Mouse (Mus musculus) limb, embryonic 10.5 days (tissue): ENCODE data around the gene Sez6. TPM values are rescaled to one million over a fixed set of nuclear protein-coding genes. Genes with fewer than 3 reads are reported as not detected.

Experiments used
- DNase-seq: peaks from one replicate; pipeline ENCODE4 v3.0.0-alpha.2; 2017; ENCODE audit warnings: low spot score
- H3K27ac ChIP-seq: fragments of 300-500 bp; sonication (generic); 2 replicates; pipeline ENCODE4 v1.5.1; 2016; ENCODE audit warnings: mild to moderate bottlenecking
- H3K27me3 ChIP-seq: fragments of 300-500 bp; sonication (generic); 2 replicates; pipeline ENCODE4 v1.6.1; 2016; ENCODE audit warnings: low read depth, mild to moderate bottlenecking; ENCODE audit not compliant: poor library complexity, severe bottlenecking
- H3K36me3 ChIP-seq: fragments of 300-500 bp; sonication (generic); 2 replicates; pipeline ENCODE4 v1.6.1; 2016; ENCODE audit warnings: mild to moderate bottlenecking, moderate library complexity
- H3K4me1 ChIP-seq: fragments of 300-500 bp; sonication (generic); 2 replicates; pipeline ENCODE4 v1.6.1; 2016
- H3K4me3 ChIP-seq: fragments of 300-500 bp; sonication (generic); 2 replicates; pipeline ENCODE4 v1.5.1; 2016; ENCODE audit warnings: mild to moderate bottlenecking, moderate library complexity
- H3K9me3 ChIP-seq: fragments of 300-500 bp; sonication (generic); replicated peaks from 2 replicates; pipeline ENCODE4 v1.6.1; 2016; ENCODE audit warnings: mild to moderate bottlenecking
- WGBS: fragments of 180-500 bp; shearing (Covaris S2); methylation state at CpG from one replicate; pipeline ENCODE4 v1.1.7; 2016; 5-methylcytosine and 5-hydroxymethylcytosine counted together
- polyA plus RNA-seq: library from polyadenylated mRNA; unstranded; fragments of >200 nt; fragmentation: Nextera tagmentation; extraction: Ambion mirVana; gene quantifications from 2 replicates; pipeline ENCODE4 v1.2.1, GENCODE M21; 2016

Sez6 gene
- polyA plus RNA-seq, 1 experiment from 2014 or later = 0.14 TPM

GRCm38 (mm10) chr11:77936846-77937245, 6.2 kb downstream of the Sez6 start:
- no peaks in the 10 kb centered on the region for H3K9me3 ChIP-seq
- H3K4me3 ChIP-seq = no peak overlapping the region
- H3K27ac ChIP-seq = no peak overlapping the region
- DNase-seq = no peak
- H3K36me3 ChIP-seq = no peaks in the 10 kb centered on the region
- 12% methylated on average over 8 of the region's 8 CpGs for WGBS
- H3K27me3 ChIP-seq = peaks cover 100% of the 10 kb centered on the region
- peaks cover 20% of the 10 kb centered on the region for H3K4me1 ChIP-seq

GRCm38 (mm10) chr11:77937649-77938410, 7.2 kb downstream of the Sez6 start:
- H3K4me3 ChIP-seq = no peak overlapping the region
- no peak overlapping the region for H3K27ac ChIP-seq
- H3K9me3 ChIP-seq = no peaks in the 10 kb centered on the region
- no peaks in the 10 kb centered on the region for H3K36me3 ChIP-seq
- peaks cover 29% of the 10 kb centered on the region for H3K4me1 ChIP-seq
- H3K27me3 ChIP-seq = peaks cover 100% of the 10 kb centered on the region
- WGBS = 31% methylated on average over 4 of the region's 4 CpGs
- DNase-seq = no peak

DNA sequence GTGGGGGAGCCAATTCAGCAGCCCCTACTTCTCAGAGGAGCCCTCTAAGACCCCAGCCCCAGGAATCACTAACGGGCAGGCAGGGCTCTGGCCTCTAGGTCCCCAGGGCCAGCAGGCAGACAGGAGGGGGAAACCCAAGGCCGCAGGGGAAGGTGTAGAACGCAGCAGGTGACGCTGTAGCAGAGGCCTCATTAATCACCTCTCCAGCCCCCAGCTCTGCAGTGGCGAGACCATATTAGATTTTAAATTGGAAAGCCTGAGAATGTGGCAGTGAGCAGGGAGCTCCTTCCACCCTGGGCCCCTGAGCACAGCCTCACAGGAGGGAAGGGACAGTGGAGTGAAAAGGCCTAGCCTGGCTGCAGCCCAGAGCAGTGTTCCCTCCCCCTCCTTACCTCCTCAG, 11.6 kb downstream of the Sez6 start:
- H3K27me3 ChIP-seq = peaks cover 100% of the 10 kb centered on the region
- peak overlapping the region; percentile 63; the same call in 1 of the 2 replicates for H3K27ac ChIP-seq
- no peaks in the 10 kb centered on the region for H3K9me3 ChIP-seq
- no peaks in the 10 kb centered on the region for H3K36me3 ChIP-seq
- no peak overlapping the region for H3K4me3 ChIP-seq
- 9% methylated on average over 5 of the region's 5 CpGs for WGBS
- peaks cover 52% of the 10 kb centered on the region for H3K4me1 ChIP-seq
- peak; percentile 47 for DNase-seq

DNA sequence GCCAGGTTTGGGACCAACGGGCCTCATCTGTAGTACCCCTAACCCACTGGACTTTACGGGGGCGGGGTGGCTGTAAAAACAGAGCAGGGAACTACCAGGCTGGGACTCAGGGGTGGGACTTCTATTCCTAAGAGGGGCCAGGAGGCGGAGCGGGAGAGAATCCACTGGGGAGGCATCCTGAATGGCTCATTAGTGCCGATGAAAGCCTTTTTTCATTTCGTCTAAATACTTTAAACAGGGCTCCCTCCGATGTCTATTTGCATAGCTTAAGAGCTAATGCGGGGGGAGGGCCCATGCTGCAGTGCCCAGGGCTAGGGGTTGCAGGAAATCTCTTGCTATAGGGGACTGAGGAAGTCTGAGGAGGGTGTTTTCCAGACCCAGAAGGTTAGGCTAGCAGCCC, 17.3 kb downstream of the Sez6 start:
- H3K27ac ChIP-seq = peak overlapping the region; percentile 53; the same call in 1 of the 2 replicates
- peaks cover 36% of the 10 kb centered on the region for H3K4me1 ChIP-seq
- peaks cover 97% of the 10 kb centered on the region for H3K27me3 ChIP-seq
- no peaks in the 10 kb centered on the region for H3K36me3 ChIP-seq
- 5% methylated on average over 9 of the region's 9 CpGs for WGBS
- no peaks in the 10 kb centered on the region for H3K9me3 ChIP-seq
- DNase-seq = peak; percentile 36
- no peak overlapping the region; the same call in 1 of the 2 replicates for H3K4me3 ChIP-seq

DNA sequence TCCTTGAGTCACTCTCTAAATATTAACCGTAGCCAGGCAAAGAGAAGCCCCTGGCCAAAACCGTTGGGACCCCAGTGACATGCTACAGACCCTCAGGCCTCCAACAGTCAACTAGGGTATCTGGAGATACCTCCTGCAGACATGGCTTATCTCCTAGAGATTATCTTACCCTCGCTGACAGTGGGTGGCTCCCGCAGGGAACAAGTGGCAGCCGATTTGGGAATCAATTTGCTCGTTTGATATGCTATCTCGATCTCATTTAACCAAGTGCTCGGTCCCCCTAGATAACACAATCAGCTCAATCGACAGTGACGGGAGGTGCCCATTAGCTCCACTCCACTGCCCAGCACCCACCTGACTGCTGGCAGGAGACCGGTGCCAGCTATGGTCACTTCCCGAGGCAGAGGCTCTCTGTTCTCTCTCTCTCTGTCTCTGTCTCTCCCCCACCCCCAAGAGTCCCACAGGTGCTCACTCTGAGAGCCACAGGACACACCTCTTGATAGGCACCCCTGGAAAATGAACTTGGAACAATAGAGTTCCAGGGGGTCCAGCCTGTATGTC, 19.6 kb downstream of the Sez6 start:
- Histone ChIP-seq H3K27me3 (peaks cover 97% of the 10 kb centered on the region), H3K4me1 (peaks cover 27% of the 10 kb centered on the region), H3K9me3 (no peaks in the 10 kb centered on the region), H3K4me3 (no peak overlapping the region), H3K36me3 (no peaks in the 10 kb centered on the region), H3K27ac (no peak overlapping the region)
- WGBS = 41% methylated on average over 12 of the region's 12 CpGs
- no peak for DNase-seq

GRCm38 (mm10) chr11:77950797-77951228, 20.2 kb downstream of the Sez6 start:
- WGBS = 67% methylated on average over 5 of the region's 5 CpGs

DNA sequence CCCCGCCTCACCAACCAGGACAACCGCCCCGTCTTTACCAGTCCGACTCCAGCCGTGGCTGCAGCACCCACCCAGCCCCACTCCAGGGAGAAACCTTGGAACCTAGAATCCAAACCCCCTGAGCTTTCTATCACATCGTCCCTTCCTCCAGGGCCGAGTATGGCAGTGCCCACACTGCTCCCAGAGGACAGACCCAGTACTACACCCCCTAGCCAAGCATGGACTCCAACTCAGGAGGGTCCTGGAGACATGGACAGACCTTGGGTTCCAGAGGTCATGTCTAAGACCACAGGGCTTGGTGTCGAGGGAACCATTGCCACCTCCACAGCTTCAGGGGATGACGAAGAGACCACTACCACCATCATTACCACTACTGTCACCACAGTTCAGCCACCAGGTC, 23.1 kb downstream of the Sez6 start:
- peaks cover 98% of the 10 kb centered on the region for H3K27me3 ChIP-seq
- no peaks in the 10 kb centered on the region for H3K4me1 ChIP-seq

More at GRCm38 (mm10) chr11:77950797-77951228, 20.2 kb downstream of the Sez6 start:
- DNase-seq = no peak
- Histone ChIP-seq H3K27ac (no peak overlapping the region), H3K4me3 (no peak overlapping the region), H3K27me3 (peaks cover 97% of the 10 kb centered on the region), H3K4me1 (peaks cover 27% of the 10 kb centered on the region), H3K9me3 (no peaks in the 10 kb centered on the region), H3K36me3 (no peaks in the 10 kb centered on the region)

GRCm38 (mm10) chr11:77956428-77956827, 25.8 kb downstream of the Sez6 start:
- WGBS = 56% methylated on average over 3 of the region's 3 CpGs
- Histone ChIP-seq H3K27me3 (peaks cover 100% of the 10 kb centered on the region), H3K4me3 (no peak overlapping the region), H3K27ac (no peak overlapping the region), H3K4me1 (no peaks in the 10 kb centered on the region; the same call in 1 of the 2 replicates), H3K36me3 (no peaks in the 10 kb centered on the region), H3K9me3 (no peaks in the 10 kb centered on the region)
- no peak for DNase-seq

More for the DNA sequence above, 23.1 kb downstream of the Sez6 start:
- peak; percentile 65 for DNase-seq
- Histone ChIP-seq H3K36me3 (no peaks in the 10 kb centered on the region), H3K9me3 (no peaks in the 10 kb centered on the region), H3K4me3 (no peak overlapping the region), H3K27ac (no peak overlapping the region)
- 37% methylated on average over 9 of the region's 9 CpGs for WGBS

DNA sequence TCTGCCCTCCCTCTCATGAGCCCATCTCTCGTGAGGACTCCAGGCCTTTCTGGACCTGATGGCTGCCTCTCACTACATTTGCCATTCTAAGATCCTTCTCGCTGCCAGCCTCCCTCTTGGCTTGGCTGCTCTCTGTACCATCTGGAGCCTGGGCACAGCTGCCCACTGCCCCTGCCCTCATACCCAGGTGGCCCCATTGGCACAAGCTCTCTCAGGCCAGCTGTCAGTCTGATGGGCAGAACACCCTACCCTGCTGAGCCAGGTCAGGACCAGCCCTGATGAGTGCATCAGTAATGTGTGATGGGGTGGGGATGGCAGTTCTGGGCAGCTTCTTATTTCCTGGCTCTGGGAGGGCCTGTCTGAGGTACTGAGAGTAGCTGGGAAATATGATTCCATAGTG, 27.7 kb downstream of the Sez6 start:
- Histone ChIP-seq H3K4me3 (no peak overlapping the region), H3K9me3 (no peaks in the 10 kb centered on the region), H3K36me3 (no peaks in the 10 kb centered on the region), H3K27ac (no peak overlapping the region), H3K27me3 (peaks cover 100% of the 10 kb centered on the region), H3K4me1 (no peaks in the 10 kb centered on the region; the same call in 1 of the 2 replicates)
- DNase-seq = no peak
- WGBS = 88% methylated on average over 2 of the region's 2 CpGs

GRCm38 (mm10) chr11:77958932-77959331, 28.3 kb downstream of the Sez6 start:
- Histone ChIP-seq H3K27me3 (peaks cover 93% of the 10 kb centered on the region), H3K27ac (no peak overlapping the region), H3K4me3 (no peak overlapping the region), H3K9me3 (no peaks in the 10 kb centered on the region), H3K4me1 (no peaks in the 10 kb centered on the region; the same call in 1 of the 2 replicates), H3K36me3 (no peaks in the 10 kb centered on the region)
- no peak for DNase-seq
- WGBS = 64% methylated on average over 9 of the region's 9 CpGs

GRCm38 (mm10) chr11:77960199-77960598, 29.6 kb downstream of the Sez6 start:
- WGBS = 61% methylated on average over 9 of the region's 9 CpGs

GRCm38 (mm10) chr11:77960898-77961297, 30.3 kb downstream of the Sez6 start:
- H3K36me3 ChIP-seq = no peaks in the 10 kb centered on the region
- H3K9me3 ChIP-seq = no peaks in the 10 kb centered on the region
- no peak overlapping the region for H3K4me3 ChIP-seq
- DNase-seq = no peak
- peaks cover 93% of the 10 kb centered on the region for H3K27me3 ChIP-seq
- 53% methylated on average over 5 of the region's 5 CpGs for WGBS
- no peak overlapping the region for H3K27ac ChIP-seq
- peaks cover 14% of the 10 kb centered on the region for H3K4me1 ChIP-seq

More at GRCm38 (mm10) chr11:77960199-77960598, 29.6 kb downstream of the Sez6 start:
- DNase-seq = no peak
- Histone ChIP-seq H3K27ac (no peak overlapping the region), H3K36me3 (no peaks in the 10 kb centered on the region), H3K4me3 (no peak overlapping the region), H3K4me1 (peaks cover 9% of the 10 kb centered on the region), H3K27me3 (peaks cover 93% of the 10 kb centered on the region), H3K9me3 (no peaks in the 10 kb centered on the region)

GRCm38 (mm10) chr11:77962946-77963345, 32.3 kb downstream of the Sez6 start:
- Histone ChIP-seq H3K36me3 (no peaks in the 10 kb centered on the region), H3K9me3 (no peaks in the 10 kb centered on the region), H3K27me3 (peaks cover 87% of the 10 kb centered on the region), H3K4me1 (peaks cover 14% of the 10 kb centered on the region), H3K27ac (no peak overlapping the region), H3K4me3 (no peak overlapping the region)
- DNase-seq = no peak
- WGBS = 84% methylated on average over 10 of the region's 10 CpGs
